Mouse (Mus musculus) lung, adult 2 months (tissue): ENCODE measurements around the gene Sipa1l2. TPM values are rescaled to one million over a fixed set of nuclear protein-coding genes. Genes with fewer than 3 reads are reported as not detected.
"Not testable (repeated sequence)": the region's sequence is repeated elsewhere in the genome, so short reads cannot be mapped to it uniquely, and the experiment has no call there.

ENCODE experiments used
- DNase-seq: peaks from one replicate; pipeline ENCODE4 v3.0.0; 2022
- H3K4me1 ChIP-seq: fragments of 200-500 bp; 2 replicates; pipeline ENCODE4 v1.6.1; 2011; ENCODE audit warnings: low read length; ENCODE audit not compliant: control insufficient read depth, insufficient read depth
- H3K4me3 ChIP-seq: fragments of 200-500 bp; replicated peaks from 2 replicates; pipeline ENCODE3; 2011; ENCODE audit warnings: low read depth, mild to moderate bottlenecking, control low read depth, low read length; ENCODE audit errors: extremely low read depth
- CTCF ChIP-seq: fragments of 200-500 bp; IDR thresholded peaks from 2 replicates; pipeline ENCODE4 v1.5.1; 2011; ENCODE audit warnings: mild to moderate bottlenecking, low read length, control low read depth; ENCODE audit not compliant: insufficient read depth
- POLR2A ChIP-seq: fragments of 200-500 bp; IDR thresholded peaks from 2 replicates; pipeline ENCODE4 v1.6.1; 2011; ENCODE audit warnings: low read depth, mild to moderate bottlenecking, control low read depth, low read length, borderline replicate concordance; ENCODE audit errors: extremely low read depth
- WGBS: fragments of 180-500 bp; shearing (Covaris S2); methylation state at CpG from one replicate; pipeline ENCODE4 v1.1.7; 2018; 5-methylcytosine and 5-hydroxymethylcytosine counted together
- polyA plus RNA-seq: library from polyadenylated mRNA; depleted of rRNA; stranded (reverse); fragments of >200 nt; gene quantifications from 2 replicates; pipeline ENCODE4 v1.2.3, GENCODE M21; 2012

The Sipa1l2 gene
- polyA plus RNA-seq, 1 experiment: 38.6 TPM

DNA sequence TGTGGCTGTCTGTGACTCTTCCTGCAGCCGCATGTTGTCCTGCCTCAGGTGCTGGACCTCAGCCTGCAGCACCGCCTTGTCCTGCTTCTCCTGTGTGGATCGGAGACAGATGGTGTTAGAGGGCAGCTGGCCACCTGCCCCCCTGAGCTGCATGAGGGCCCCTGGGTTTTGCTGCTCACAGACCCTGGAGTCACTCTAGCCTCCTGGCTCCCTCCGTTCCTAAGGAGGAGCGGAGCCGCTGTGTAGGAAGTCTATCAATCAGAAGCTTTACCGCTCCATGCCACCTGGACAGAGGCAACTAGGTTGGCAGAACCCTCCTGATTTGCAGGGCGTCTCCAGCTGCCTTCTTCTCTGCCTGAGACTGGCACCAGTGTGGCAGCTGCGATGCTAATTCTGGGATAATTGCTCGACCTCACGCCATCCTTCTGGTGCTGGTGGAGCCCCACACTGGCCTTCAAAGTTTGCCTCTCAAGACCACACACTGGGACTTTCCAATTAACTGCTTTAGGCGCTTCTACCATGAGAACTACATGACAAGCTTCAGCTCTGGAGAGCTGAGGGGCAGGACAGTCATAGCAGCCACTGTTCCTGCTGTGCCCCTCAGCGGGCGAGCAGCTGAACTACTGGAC lies 150.3 kb downstream of the Sipa1l2 start:
- 93% methylated on average over 14 of the region's 14 CpGs for WGBS
- H3K4me1 ChIP-seq: peaks cover 3% of the 10 kb centered on the region; the same call in 1 of the 2 replicates
- no peak overlapping the region for H3K4me3 ChIP-seq
- TF ChIP-seq CTCF (no peak), POLR2A (no peak)
- DNase-seq: no peak

DNA sequence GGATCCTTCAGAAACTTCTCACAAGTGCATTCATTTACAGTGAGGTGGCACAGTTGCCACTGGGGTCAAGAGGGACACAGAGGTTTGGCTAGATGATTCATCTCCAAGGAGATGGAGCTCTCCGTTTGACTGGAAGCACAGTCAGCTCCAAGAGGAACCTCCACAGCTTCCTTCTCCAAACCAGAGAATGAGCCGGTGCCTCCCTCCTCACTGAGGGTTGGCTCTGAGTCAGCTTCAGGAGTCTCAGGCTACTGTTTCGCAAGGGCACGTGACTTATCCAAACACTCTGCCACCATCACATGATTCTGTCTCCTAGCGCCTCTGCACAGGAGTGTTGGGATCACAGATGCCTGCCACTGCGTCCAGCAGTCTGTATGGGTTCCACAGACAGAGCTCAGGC lies 153.5 kb downstream of the Sipa1l2 start:
- no peak for TF ChIP-seq CTCF
- TF ChIP-seq POLR2A: peak; percentile 29; the same call in 1 of the 2 replicates
- WGBS: 42% methylated on average over 6 of the region's 6 CpGs
- Histone ChIP-seq H3K4me3 (no peak overlapping the region), H3K4me1 (peaks cover 3% of the 10 kb centered on the region; the same call in 1 of the 2 replicates)
- DNase-seq: peak; percentile 70

DNA sequence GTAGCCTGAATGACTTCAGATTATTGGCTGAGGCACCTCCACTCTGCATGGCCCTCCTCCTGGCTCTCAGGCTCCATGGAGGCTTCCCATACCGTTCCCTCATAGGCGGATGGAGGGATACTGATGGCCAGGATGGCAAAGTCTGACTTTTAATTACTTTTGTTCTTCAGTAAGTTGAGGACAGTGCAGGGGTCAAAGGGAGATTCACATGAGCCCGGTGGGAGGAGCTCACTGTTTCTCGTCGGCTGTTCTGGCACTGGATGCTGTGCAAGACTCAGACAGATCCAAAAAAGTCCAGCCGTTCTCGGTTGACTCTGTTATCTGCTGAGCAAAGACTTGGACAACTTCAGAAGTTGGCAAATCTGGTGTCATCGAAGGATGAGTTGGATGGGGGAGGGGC lies 155.0 kb downstream of the Sipa1l2 start:
- whole genome bisulfite sequencing: 71% methylated on average over 8 of the region's 8 CpGs
- no peak overlapping the region for H3K4me3 ChIP-seq
- peaks cover 3% of the 10 kb centered on the region; the same call in 1 of the 2 replicates for H3K4me1 ChIP-seq
- TF ChIP-seq CTCF (no peak), POLR2A (no peak)
- DNase-seq: no peak

DNA sequence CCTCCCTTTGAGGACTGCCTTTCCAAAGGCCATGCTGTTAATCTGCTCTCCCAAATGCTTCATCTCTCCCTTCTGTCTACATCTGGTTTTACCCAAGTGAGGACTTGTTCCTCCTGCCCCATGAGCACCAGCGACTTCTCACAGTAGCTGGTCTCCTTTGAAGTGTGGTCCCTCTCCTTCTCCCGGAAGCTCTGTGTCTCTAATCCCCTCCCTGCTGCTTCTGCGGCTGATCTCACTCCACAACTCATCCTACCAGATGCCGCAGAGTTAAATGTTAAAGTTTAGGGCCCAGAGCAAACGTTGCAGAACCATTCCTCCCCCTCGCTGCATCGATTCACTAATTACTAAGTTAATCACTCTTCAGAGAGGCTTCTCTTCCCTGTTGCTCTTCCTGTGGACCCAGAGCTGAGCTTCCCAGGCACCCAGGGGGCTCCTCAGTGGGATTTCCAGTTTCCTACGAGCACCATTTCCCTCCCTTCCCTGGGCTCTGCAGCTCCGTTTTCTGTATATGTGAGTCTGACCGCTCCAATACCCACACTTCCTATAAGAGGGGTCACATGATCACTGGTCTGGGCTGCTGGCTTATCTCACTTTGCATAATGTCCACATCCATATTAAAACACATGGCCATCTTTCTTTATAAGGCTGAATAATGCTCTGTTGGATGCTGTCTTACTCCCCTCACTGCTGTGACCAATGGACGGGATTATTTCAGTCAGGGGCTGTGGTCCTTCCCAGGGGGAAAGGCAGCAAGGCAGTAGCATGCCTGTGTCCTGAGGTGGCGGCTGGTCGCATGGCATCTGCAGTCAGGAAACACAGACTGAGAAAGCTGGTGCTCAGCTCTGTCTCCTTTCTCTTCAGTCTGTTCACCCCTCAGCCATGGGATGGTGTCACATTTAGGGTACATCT lies 156.4 kb downstream of the Sipa1l2 start:
- WGBS: 46% methylated on average over 13 of the region's 13 CpGs

DNA sequence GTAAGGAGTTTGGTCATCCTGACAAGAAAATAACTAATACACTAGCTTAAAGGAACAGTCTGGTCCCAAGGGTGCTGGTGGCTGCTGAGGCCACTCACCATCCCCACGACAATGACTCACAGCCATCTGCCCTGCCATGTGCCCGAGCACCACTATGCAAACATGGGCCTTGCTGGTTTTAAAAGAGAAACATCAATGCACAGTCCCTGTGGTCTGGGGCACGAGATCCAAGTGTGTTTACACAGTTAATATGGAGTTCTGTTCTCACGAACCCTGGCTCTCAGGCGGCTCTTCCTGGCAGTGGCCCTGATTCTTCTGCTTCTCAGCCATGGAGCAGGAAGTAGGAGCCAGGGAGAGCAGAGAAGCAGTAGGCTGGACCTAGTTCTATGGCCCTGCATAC lies 159.0 kb downstream of the Sipa1l2 start:
- 36% methylated on average over 5 of the region's 5 CpGs for WGBS
- H3K4me1 ChIP-seq: no peaks in the 10 kb centered on the region
- H3K4me3 ChIP-seq: no peak overlapping the region
- no peak for TF ChIP-seq CTCF
- TF ChIP-seq POLR2A: no peak
- no peak for DNase-seq

More for the DNA sequence above, 156.4 kb downstream of the Sipa1l2 start:
- TF ChIP-seq CTCF (no peak), POLR2A (no peak)
- Histone ChIP-seq H3K4me1 (peaks cover 3% of the 10 kb centered on the region; the same call in 1 of the 2 replicates), H3K4me3 (no peak overlapping the region)
- DNase-seq: no peak

DNA sequence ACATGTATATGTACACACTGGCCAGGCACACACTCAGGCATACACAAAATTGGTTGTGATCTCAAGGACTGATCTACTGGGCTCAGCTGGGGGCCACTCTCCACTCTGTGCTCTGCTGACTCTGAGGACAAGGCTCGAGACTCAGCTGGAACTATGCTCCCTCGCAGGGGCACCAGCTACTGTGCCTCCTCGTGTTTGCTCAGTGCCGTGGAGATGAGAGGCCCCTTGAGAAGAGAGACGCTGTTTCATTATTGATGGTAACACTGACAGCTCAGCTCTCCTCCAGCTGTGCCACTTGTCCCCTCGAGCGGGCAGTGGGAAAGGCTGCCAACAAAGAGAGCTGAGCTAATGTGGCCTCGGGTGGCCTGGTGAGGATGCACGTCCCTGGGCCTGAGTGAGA lies 161.9 kb downstream of the Sipa1l2 start:
- WGBS: 60% methylated on average over 9 of the region's 9 CpGs
- Histone ChIP-seq H3K4me1 (no peaks in the 10 kb centered on the region), H3K4me3 (no peak overlapping the region)
- no peak for TF ChIP-seq CTCF
- TF ChIP-seq POLR2A: no peak
- DNase-seq: no peak

DNA sequence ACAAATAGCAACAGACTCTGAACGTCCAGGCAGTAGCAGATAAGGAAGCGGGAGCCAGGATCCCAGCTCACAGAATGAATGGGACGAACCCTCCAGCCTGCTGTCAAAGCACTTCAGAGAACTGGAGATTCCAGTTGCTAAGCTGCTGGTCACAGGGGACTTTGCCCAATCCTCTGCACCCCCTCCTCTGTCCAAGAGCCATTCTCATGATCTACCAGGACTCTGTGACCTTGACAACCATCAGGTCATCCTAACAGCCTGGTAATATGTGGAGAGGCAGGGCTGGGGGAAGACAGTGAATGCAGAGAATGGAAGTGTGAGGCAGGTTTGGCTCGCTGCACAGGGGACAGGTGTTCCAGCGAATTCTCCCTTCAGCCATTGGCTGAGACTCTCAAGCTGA lies 163.2 kb downstream of the Sipa1l2 start:
- no peak overlapping the region for H3K4me3 ChIP-seq
- no peak for DNase-seq
- H3K4me1 ChIP-seq: no peaks in the 10 kb centered on the region
- WGBS: 71% methylated on average over 5 of the region's 5 CpGs
- TF ChIP-seq CTCF: no peak
- no peak for TF ChIP-seq POLR2A

DNA sequence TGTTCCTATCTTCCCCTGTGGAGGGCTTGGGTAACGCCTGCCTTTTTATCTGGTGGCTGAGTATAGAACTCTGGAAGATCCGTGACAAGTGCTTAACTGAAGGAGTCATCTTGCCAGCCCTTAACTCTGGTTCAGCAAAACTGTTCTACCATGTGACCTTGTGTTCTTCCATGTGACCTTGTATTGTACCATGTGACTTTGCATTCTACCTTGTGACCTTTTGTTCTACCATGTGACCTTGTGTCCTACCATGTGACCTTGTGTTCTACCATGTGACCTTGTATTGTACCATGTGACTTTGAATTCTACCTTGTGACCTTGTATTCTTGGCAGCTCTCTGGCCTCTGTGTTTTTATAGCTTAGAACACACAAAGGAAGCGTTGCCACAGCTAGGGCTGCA lies 168.3 kb downstream of the Sipa1l2 start:
- no peak overlapping the region for H3K4me3 ChIP-seq
- 74% methylated on average over 3 of the region's 3 CpGs for WGBS
- H3K4me1 ChIP-seq: no peaks in the 10 kb centered on the region
- no peak for DNase-seq
- no peak for TF ChIP-seq POLR2A

DNA sequence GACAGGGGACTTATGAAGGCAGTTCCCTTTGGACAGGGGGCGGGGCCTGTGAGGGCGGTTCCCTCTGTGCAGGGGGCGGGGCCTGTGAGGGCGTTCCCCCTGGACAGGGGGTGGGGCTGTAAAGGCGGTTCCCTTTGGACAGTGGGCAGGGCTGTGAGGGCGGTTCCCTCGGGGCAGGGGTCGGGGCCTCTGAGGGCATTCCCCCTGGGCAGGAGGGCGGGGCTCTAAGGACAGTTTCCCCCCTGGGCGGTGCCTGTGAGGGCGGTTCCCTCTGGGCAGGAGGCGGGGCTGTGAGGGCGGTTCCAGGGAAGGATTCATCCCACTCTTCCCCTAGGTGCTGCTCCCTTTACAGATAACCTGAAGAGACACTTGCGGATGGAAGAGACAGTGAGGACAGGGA lies 171.6 kb downstream of the Sipa1l2 start:
- Histone ChIP-seq H3K4me3 (no peak overlapping the region), H3K4me1 (no peaks in the 10 kb centered on the region)
- TF ChIP-seq POLR2A: no peak
- no peak for TF ChIP-seq CTCF
- no peak for DNase-seq
- 65% methylated on average over 14 of the region's 14 CpGs for WGBS

DNA sequence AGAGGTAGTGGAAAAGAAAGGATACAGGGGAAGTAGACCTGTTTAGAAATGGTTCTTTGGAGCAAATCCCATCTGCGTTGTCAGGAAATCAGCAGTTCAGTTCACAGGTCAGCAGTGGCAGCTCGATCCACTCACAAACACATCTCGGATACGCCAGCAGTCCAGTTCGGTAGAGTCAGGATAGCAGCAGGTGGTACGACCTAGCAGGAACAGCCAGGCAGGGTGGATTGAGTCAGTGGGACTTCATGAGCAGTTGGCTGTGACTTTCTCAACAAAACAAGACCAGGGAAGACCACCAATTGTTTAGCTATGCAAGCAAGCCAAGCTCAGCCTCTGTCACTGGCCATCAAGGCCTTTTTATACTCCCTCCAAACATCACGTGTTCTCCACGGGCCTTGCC lies 173.9 kb downstream of the Sipa1l2 start:
- H3K4me1 ChIP-seq, H3K4me3 ChIP-seq, DNase-seq: not testable (repeated sequence)
- WGBS: 87% methylated on average over 8 of the region's 8 CpGs
